Mouse (Mus musculus): ENCODE measurements around the gene Spata2l. TPM values are rescaled to one million over a fixed set of nuclear protein-coding genes. Genes with fewer than 3 reads are reported as not detected.

Gene Spata2l
- polyA plus RNA-seq, 1 experiment from 2014 or later, result 7.8 TPM

- H3K4me1 ChIP-seq (replicated peaks; ENCODE audit: control insufficient read depth, insufficient read depth, low read length), result no peaks in the 10 kb centered on the region
Measured at GRCm38 (mm10) chr8:123190678-123191077, 45.4 kb downstream of the Spata2l start.

GRCm38 (mm10) chr8:123188841-123189240, 47.2 kb downstream of the Spata2l start:
- no peaks in the 10 kb centered on the region for H3K36me3 ChIP-seq (ENCODE audit: control insufficient read depth, insufficient read depth)
- H3K9me3 ChIP-seq (ENCODE audit: control insufficient read depth, low read length), result no peaks in the 10 kb centered on the region
- ATAC-seq, result no peak
- no peak overlapping the region for H3K4me3 ChIP-seq (replicated peaks; ENCODE audit: low read length)
- no peak overlapping the region for H3K4me2 ChIP-seq (ENCODE audit: low read length)
- no peak overlapping the region for H3K9ac ChIP-seq (replicated peaks; ENCODE audit: low read depth, low read length)
- H3K27ac ChIP-seq (ENCODE audit: low read length), result no peak overlapping the region
- no peaks in the 10 kb centered on the region for H3K4me1 ChIP-seq (replicated peaks; ENCODE audit: control insufficient read depth, insufficient read depth, low read length)
- 80% methylated on average over 7 of the region's 7 CpGs for WGBS
- H3K27me3 ChIP-seq (replicated peaks; ENCODE audit: control insufficient read depth, insufficient read depth, low read length), result no peaks in the 10 kb centered on the region

More at GRCm38 (mm10) chr8:123190678-123191077, 45.4 kb downstream of the Spata2l start:
- Histone ChIP-seq H3K4me3 (replicated peaks; ENCODE audit: low read length) (no peak overlapping the region), H3K4me2 (ENCODE audit: low read length) (no peak overlapping the region), H3K9me3 (ENCODE audit: control insufficient read depth, low read length) (no peaks in the 10 kb centered on the region), H3K36me3 (ENCODE audit: control insufficient read depth, insufficient read depth) (no peaks in the 10 kb centered on the region), H3K27ac (ENCODE audit: low read length) (no peak overlapping the region), H3K27me3 (replicated peaks; ENCODE audit: control insufficient read depth, insufficient read depth, low read length) (no peaks in the 10 kb centered on the region), H3K9ac (replicated peaks; ENCODE audit: low read depth, low read length) (no peak overlapping the region)
- WGBS, result 1% methylated on average over 9 of the region's 9 CpGs
- ATAC-seq, result no peak; the same call in 1 of the 2 replicates

DNA sequence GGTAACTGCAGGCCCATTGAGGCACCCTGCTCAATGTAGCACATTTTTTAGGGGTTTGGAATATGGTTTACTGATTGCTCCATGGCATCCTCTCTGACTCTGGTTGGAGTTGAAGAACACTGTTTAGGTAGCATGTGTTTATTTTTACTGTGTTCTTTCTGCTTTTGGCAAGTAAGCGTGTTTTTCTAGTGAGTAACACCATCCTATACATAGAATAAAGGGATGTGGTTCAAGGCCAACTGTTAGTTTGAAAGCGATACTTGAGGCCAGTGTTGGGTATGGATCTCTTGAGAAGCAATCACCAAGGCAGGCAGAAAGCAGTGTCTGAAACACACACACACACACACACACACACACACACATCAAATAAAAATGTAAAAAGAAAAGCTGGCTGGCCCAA, 48.0 kb downstream of the Spata2l start:
- Histone ChIP-seq H3K9me3 (ENCODE audit: control insufficient read depth, low read length) (no peaks in the 10 kb centered on the region), H3K36me3 (ENCODE audit: control insufficient read depth, insufficient read depth) (no peaks in the 10 kb centered on the region)

DNA sequence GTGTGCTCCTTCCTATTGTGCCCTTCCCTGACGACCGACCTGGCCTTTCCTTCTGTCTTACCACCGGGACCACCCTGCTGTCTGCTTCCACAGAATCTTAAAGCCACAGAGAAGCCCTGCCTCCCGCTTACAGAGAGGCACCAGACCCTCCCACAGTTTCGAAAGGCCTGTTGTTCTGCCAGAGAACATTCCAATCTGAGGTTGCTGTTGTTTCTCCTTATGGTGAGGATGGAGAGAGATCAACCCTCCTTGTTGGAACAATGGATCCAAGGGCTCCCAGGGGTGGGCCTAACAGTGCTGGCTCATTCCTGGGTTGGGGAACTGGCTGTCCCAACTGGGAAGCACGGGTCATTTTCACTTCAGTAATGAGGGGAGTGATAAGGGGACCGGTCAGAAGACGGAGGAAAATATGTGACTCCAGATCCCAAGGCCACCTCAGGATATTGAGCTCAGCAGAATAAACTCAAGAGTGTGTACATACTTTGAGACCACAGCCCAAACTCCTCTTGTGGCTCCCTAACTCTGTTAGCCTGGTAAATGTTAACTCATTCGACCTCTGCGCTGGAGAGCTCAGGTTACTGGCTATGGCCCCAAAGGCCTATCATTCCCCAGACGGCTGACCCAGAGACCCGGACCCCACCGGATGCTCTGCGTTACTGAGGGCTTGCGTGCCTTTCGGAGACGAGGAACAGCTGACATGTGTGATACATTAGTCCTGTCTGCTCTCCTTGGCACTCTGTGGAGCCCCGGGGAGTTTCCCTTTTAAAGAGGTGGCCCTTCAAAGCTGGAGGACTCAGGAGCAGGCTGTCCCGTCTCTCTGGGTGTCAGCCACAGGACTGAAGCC, 50.2 kb downstream of the Spata2l start, which contains the start of gene Dpep1:
Gene Dpep1, plus strand, starts transcription at position 677 of the 844 bp plus-strand sequence.
- H3K9ac ChIP-seq (replicated peaks; ENCODE audit: low read depth, low read length), result no peak within 1 kb of the TSS
- H3K4me1 ChIP-seq (replicated peaks; ENCODE audit: control insufficient read depth, insufficient read depth, low read length), result no peaks in the 10 kb centered on the region
- 60% methylated on average over 19 of the region's 19 CpGs for WGBS
- H3K4me3 ChIP-seq (replicated peaks; ENCODE audit: low read length), result no peak within 1 kb of the TSS
- ATAC-seq, result no peak
- H3K27ac ChIP-seq (ENCODE audit: low read length), result no peak within 1 kb of the TSS
- no peaks in the 10 kb centered on the region for H3K36me3 ChIP-seq (ENCODE audit: control insufficient read depth, insufficient read depth)
- no peak within 1 kb of the TSS for H3K4me2 ChIP-seq (ENCODE audit: low read length)
- H3K27me3 ChIP-seq (replicated peaks; ENCODE audit: control insufficient read depth, insufficient read depth, low read length), result no peaks in the 10 kb centered on the region
- no peaks in the 10 kb centered on the region for H3K9me3 ChIP-seq (ENCODE audit: control insufficient read depth, low read length)

More for the DNA sequence above, 48.0 kb downstream of the Spata2l start:
- no peak for ATAC-seq
- H3K9ac ChIP-seq (replicated peaks; ENCODE audit: low read depth, low read length), result no peak overlapping the region
- no peaks in the 10 kb centered on the region for H3K4me1 ChIP-seq (replicated peaks; ENCODE audit: control insufficient read depth, insufficient read depth, low read length)
- no peak overlapping the region for H3K4me2 ChIP-seq (ENCODE audit: low read length)
- no peak overlapping the region for H3K4me3 ChIP-seq (replicated peaks; ENCODE audit: low read length)
- no peak overlapping the region for H3K27ac ChIP-seq (ENCODE audit: low read length)
- 84% methylated on average over 2 of the region's 2 CpGs for WGBS
- H3K27me3 ChIP-seq (replicated peaks; ENCODE audit: control insufficient read depth, insufficient read depth, low read length), result no peaks in the 10 kb centered on the region

DNA sequence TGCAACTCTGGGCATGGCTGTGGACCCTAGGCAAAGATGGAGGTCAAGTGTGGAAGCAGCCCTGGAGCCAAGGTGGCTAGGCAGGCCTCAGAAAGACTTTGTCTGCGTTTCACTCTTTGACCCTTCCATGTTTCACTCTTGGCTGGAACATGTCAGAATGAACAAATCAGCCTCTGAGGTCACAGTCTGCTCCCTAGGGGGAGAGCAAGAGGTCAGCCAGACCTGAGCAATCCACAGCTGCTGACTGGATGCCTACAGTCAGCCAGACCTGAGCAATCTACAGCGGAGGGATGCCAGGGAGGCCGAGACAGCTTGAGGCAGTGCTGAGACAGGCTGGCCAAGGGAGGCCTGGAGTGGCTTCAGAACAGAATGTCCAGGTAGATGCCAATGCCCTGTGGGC, 54.6 kb downstream of the Spata2l start:
- H3K9ac ChIP-seq (replicated peaks; ENCODE audit: low read depth, low read length), result no peak overlapping the region
- ATAC-seq, result no peak
- 87% methylated on average over 3 of the region's 3 CpGs for WGBS

More for the DNA sequence above, 54.6 kb downstream of the Spata2l start:
- H3K9me3 ChIP-seq (ENCODE audit: control insufficient read depth, low read length), result peaks cover 3% of the 10 kb centered on the region; the same call in 1 of the 2 replicates
- no peaks in the 10 kb centered on the region for H3K36me3 ChIP-seq (ENCODE audit: control insufficient read depth, insufficient read depth)
- H3K4me3 ChIP-seq (replicated peaks; ENCODE audit: low read length), result no peak overlapping the region
- H3K4me1 ChIP-seq (replicated peaks; ENCODE audit: control insufficient read depth, insufficient read depth, low read length), result no peaks in the 10 kb centered on the region
- H3K27me3 ChIP-seq (replicated peaks; ENCODE audit: control insufficient read depth, insufficient read depth, low read length), result no peaks in the 10 kb centered on the region
- H3K4me2 ChIP-seq (ENCODE audit: low read length), result no peak overlapping the region
- no peak overlapping the region for H3K27ac ChIP-seq (ENCODE audit: low read length)

Other genes starting within 250 kb of the Spata2l start
- 30.3 and 33.6 TPM in 2 replicates for gene Ankrd11, start 194.0 kb downstream of the Spata2l start, polyA plus RNA-seq (2015; fragmentation: Nextera tagmentation; extraction: Ambion mirVana)
- 45.3 and 51.8 TPM in 2 replicates for gene Spg7, start 173.3 kb downstream of the Spata2l start, polyA plus RNA-seq (2015; fragmentation: Nextera tagmentation; extraction: Ambion mirVana)
- gene Rpl13, start 133.9 kb downstream of the Spata2l start, polyA plus RNA-seq (2015; fragmentation: Nextera tagmentation; extraction: Ambion mirVana), result 777 and 810 TPM in 2 replicates
- gene Cpne7, start 118.9 kb downstream of the Spata2l start, polyA plus RNA-seq (2015; fragmentation: Nextera tagmentation; extraction: Ambion mirVana), result 2.8 and 7.3 TPM in 2 replicates
- gene Sult5a1, start 77.9 kb downstream of the Spata2l start, polyA plus RNA-seq (2015; fragmentation: Nextera tagmentation; extraction: Ambion mirVana), result 0.33 and 0.82 TPM in 2 replicates
- gene Dpep1, start 50.0 kb downstream of the Spata2l start, polyA plus RNA-seq (2015; fragmentation: Nextera tagmentation; extraction: Ambion mirVana), result 0.14 and 0.18 TPM in 2 replicates
- 238 and 248 TPM in 2 replicates for gene Chmp1a, start 23.5 kb downstream of the Spata2l start, polyA plus RNA-seq (2015; fragmentation: Nextera tagmentation; extraction: Ambion mirVana)
- 5.9 and 6.3 TPM in 2 replicates for gene Spata33, start 23.4 kb downstream of the Spata2l start, polyA plus RNA-seq (2015; fragmentation: Nextera tagmentation; extraction: Ambion mirVana)
- gene Cdk10, start 11.4 kb downstream of the Spata2l start, polyA plus RNA-seq (2015; fragmentation: Nextera tagmentation; extraction: Ambion mirVana), result 42.9 and 54.1 TPM in 2 replicates
- gene Zfp276, start 18.0 kb upstream of the Spata2l start, polyA plus RNA-seq (2015; fragmentation: Nextera tagmentation; extraction: Ambion mirVana), result 26.8 and 31.2 TPM in 2 replicates
- 44.9 and 60.5 TPM in 2 replicates for gene Vps9d1, start 18.1 kb upstream of the Spata2l start, polyA plus RNA-seq (2015; fragmentation: Nextera tagmentation; extraction: Ambion mirVana)
- gene Fanca, start 82.3 kb upstream of the Spata2l start, polyA plus RNA-seq (2015; fragmentation: Nextera tagmentation; extraction: Ambion mirVana), result 12.8 and 14.8 TPM in 2 replicates
- gene Spire2, start 96.5 kb upstream of the Spata2l start, polyA plus RNA-seq (2015; fragmentation: Nextera tagmentation; extraction: Ambion mirVana), result 31.8 and 33.4 TPM in 2 replicates
- gene Tcf25, start 137.5 kb upstream of the Spata2l start, polyA plus RNA-seq (2015; fragmentation: Nextera tagmentation; extraction: Ambion mirVana), result 283 and 303 TPM in 2 replicates
- 0.09 and 0.12 TPM in 2 replicates for gene Mc1r, start 170.9 kb upstream of the Spata2l start, polyA plus RNA-seq (2015; fragmentation: Nextera tagmentation; extraction: Ambion mirVana)
- gene Tubb3, start 175.2 kb upstream of the Spata2l start, polyA plus RNA-seq (2015; fragmentation: Nextera tagmentation; extraction: Ambion mirVana), result 1,828 and 2,004 TPM in 2 replicates
- gene Def8, start 187.3 kb upstream of the Spata2l start, polyA plus RNA-seq (2015; fragmentation: Nextera tagmentation; extraction: Ambion mirVana), result 43.9 and 48.3 TPM in 2 replicates
- 52.3 and 54.4 TPM in 2 replicates for gene Afg3l1, start 241.7 kb upstream of the Spata2l start, polyA plus RNA-seq (2015; fragmentation: Nextera tagmentation; extraction: Ambion mirVana)